Mouse (Mus musculus): ENCODE data around the gene Hist2h4.

Gene Hist2h4

DNA sequence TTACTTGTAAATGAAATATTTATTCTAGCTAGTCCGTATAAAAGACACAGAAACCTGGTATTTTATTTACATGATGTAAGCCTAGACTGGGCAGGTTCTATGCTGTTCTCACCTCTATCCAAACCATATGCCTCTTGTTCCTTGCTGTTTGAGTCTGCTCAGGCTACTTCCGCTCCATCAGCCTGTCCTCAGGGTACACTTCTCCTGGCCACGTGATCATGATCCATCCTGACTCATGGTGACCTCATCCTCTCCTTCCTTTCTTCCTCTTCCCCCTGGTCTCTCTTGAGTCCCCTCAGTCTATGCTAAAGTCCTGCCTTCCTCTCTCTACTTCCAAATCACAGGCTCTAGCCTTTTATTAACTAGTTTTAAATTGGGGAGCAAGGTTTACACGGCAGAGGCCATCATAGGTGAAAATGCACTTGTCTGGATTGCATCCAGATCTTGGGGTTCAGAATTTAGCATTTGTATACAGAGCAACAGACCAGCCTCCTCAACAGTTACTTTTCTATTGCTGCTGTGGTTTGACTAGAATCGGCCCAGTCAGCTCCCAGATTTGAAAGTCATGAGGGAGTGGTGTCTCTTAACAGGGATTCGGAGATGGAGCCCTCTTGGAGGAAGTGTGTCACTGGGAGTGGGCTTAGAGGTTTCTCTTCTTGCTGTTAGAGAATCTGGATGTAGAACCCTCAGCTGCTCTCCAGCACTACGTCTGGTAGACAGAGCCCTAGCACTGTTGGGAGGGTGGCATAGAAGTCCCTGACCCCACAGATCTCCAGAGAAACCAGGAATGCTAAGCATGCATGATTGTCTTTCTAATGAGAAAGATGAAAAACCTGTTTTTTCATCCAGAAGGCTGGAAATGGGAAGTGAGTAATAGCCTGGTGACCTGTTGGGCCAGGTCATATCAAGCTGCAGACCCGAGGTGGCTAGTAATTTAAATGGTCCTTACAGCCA, 36.1 kb downstream of the Hist2h4 start:
- CTCF ChIA-PET: no interaction called here

DNA sequence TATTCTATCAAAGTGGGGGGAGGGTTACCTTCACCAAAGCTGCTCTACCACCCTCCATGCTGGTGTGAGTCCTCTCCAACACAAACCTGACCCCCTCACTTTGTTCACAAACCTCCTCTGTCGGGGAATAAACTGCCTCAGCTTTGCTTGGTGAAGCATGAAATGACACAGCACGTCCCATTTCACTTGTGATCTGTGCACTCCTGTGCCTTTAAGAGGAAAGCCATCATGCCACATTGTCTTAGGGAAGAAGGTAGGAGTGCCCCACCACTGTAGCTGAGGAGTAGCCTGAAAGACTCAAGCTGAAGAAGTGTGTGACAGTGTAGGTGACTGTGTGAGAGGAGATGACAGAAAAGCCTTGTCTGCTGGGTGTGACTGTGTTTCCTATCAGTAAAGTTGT, 37.7 kb downstream of the Hist2h4 start:
- CTCF ChIA-PET: no interaction called here

DNA sequence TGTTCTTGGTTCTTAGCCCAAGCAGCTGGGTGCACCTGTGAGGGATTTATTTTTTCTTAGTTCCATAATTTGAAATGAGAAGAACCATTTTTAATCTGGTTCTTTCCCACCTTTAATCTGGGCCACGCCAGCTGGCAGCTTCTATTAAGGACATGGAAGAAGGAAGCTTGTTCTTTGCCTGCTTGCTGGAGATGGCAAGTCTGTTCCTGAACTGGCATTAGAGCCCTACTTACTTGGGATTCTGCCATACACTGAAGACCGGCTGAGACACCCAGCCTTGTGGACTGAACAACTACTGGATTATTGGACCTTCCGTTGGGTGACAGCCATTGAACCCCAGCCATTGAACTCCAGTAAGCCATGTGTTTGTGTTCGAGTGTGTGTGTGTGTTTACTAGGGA, 40.3 kb downstream of the Hist2h4 start:
- CTCF ChIA-PET: interaction anchor here (0.8 to 1.0 kb wide), 2 partner anchors 11 to 272 kb away, joined by 4 to 6 read pairs; no protein-coding TSS in a partner anchor

DNA sequence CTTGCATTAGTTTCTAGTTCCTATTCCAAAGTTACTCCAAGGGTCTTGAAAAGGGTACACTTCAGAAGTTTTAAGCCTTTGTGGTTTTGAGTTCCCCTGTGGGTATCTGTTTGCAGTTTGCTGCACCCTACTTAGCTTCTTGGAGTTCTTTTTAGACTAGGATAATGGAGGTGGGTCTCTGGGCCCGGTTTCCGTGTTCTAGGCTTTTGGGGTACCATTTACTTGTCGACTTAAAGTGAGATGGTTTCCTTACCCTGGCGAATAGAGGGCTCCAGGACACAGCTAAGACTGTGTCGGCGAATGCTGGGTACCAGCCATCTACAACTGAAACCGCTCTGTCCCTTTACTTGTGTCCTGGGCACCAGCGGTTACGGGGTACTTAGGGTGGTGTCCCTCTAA, 41.5 kb downstream of the Hist2h4 start:
- CTCF ChIA-PET: no interaction called here

DNA sequence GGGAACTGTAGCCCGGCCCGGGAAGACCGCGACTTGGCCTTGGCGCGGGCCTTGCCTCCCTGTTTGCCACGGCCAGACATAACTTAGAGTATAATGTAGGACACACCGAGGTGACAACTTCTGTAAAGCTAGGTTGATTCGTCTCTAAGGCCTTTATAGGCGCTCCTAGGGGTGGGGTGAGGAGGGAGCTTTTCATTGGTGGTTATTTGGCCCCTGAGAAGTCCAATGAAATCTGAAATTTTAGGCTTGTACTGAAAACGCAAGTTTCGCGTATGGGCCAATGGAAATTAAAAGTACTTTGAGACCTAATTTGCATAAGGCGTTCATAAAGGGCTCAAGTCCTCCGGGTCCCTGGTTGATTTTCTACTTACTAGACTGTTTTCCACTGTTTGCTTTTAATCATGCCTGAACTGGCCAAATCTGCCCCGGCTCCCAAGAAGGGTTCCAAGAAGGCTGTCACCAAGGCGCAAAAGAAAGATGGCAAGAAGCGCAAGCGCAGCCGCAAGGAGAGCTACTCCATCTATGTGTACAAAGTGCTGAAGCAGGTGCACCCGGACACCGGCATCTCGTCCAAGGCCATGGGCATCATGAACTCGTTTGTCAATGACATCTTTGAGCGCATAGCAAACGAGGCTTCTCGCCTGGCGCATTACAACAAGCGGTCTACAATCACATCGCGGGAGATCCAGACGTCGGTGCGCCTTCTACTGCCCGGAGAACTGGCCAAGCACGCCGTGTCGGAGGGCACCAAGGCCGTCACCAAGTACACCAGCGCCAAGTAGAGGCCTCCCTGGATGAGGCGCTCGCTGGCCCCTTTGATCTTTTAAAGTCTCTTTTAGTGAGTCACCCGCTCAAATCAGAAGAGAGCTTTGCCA, 42.1 kb downstream of the Hist2h4 start, which contains the start of the genes Hist2h2ac and Hist2h2be:
Hist2h2ac (minus strand) TSS at position 116 of the 875 bp plus-strand sequence.
Hist2h2be (plus strand) TSS at position 355 of the 875 bp plus-strand sequence.
- CTCF ChIA-PET: no interaction called here

DNA sequence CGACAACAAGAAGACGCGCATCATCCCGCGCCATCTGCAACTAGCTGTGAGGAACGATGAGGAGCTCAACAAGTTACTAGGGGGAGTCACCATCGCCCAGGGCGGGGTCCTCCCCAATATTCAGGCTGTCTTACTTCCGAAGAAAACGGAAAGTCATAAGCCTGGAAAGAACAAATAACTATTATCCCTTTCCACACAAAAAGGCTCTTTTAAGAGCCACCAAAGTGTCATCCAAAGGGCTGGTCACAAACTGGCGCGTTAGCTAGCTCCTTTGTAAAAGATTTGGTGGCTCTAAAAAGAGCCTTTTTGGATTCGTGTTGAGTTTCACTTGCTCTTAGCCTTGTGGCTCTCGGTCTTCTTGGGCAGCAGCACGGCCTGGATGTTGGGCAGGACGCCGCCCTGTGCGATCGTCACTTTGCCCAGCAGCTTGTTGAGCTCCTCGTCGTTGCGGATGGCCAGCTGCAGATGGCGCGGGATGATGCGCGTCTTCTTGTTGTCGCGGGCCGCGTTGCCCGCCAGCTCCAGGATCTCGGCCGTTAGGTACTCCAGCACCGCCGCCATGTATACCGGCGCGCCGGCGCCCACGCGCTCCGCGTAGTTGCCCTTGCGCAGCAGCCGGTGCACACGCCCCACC, 42.9 kb downstream of the Hist2h4 start:
- CTCF ChIA-PET: interaction anchor here (0.5 kb wide), 1 partner anchor 23 kb away, joined by 9 read pairs; no protein-coding TSS in a partner anchor

DNA sequence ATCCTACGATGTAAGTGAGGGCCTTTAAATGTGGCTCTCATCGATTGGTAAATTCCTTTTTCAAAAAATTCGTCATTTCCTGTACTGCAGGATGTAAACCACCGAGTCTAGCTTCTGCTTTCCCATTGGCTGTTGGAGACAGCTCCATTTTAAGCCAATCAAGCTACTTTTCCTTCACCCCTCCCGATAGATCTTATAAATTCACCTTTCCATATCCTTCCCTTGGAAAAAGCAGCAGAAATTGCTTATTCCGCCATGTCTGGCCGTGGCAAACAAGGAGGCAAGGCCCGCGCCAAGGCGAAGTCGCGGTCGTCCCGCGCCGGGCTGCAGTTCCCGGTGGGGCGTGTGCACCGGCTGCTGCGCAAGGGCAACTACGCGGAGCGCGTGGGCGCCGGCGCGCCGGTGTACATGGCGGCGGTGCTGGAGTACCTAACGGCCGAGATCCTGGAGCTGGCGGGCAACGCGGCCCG, 43.4 kb downstream of the Hist2h4 start, which contains the start of the genes Bola1 and Hist2h2ab:
Bola1 (minus strand) TSS at position 49 of the 470 bp plus-strand sequence.
Hist2h2ab (plus strand) TSS at position 205 of the 470 bp plus-strand sequence.
- CTCF ChIA-PET: interaction anchor here (0.5 kb wide), 1 partner anchor 23 kb away, joined by 9 read pairs; no protein-coding TSS in a partner anchor

DNA sequence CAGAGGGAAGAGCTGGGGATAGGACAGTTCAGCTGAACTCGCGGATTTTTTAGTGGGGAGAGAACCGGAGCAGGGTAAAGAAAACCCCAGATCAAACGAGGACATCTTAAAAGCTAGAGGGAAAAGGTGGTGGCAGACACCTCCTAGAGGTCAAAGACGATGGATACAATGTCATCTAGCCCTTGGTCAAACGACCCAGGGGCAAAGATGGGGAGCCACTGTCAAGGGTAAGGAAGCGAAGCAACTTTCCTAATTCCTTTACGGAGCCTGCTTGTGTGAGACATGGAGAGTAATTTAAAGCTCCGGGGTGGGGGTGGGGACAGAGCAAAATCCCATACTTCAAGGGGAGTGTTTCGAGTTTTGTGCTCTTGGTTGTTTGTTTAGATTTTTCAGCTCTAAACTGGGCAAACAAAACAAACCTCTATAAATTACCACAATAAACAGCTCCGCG, 43.9 kb downstream of the Hist2h4 start:
- CTCF ChIA-PET: interaction anchor here (0.6 to 1.3 kb wide), 3 partner anchors 20 to 129 kb away, joined by 3 read pairs; no protein-coding TSS in a partner anchor
